Mouse (Mus musculus) C2C12 (cell line): ENCODE measurements around the gene Retreg1.

ENCODE experiments used
- CEBPB ChIP-seq: IDR thresholded peaks from one replicate; pipeline ENCODE4 v1.6.1; 2011; ENCODE audit warnings: low read depth, mild to moderate bottlenecking, control low read depth, moderate library complexity
- CTCF ChIP-seq: IDR thresholded peaks from one replicate; pipeline ENCODE4 v1.5.1; 2011; ENCODE audit not compliant: control insufficient read depth, insufficient read depth, insufficient read length
- FOSL1 ChIP-seq: IDR thresholded peaks from one replicate; pipeline ENCODE4 v1.8.0; 2011; ENCODE audit warnings: mild to moderate bottlenecking, low read length; ENCODE audit not compliant: poor library complexity, insufficient read depth, severe bottlenecking
- MAX ChIP-seq: IDR thresholded peaks from one replicate; pipeline ENCODE4 v1.6.1; 2011; ENCODE audit warnings: mild to moderate bottlenecking, control low read depth
- MYOD1 ChIP-seq: IDR thresholded peaks from one replicate; pipeline ENCODE4 v1.6.1; 2011; ENCODE audit warnings: low read depth; ENCODE audit not compliant: control insufficient read depth, insufficient read length
- MYOG ChIP-seq: IDR thresholded peaks from one replicate; pipeline ENCODE4 v1.6.1; 2011; ENCODE audit not compliant: control insufficient read depth, insufficient read length; ENCODE audit errors: extremely low read depth
- USF1 ChIP-seq: IDR thresholded peaks from one replicate; pipeline ENCODE4 v1.6.1; 2011; ENCODE audit warnings: low read depth, mild to moderate bottlenecking, control low read depth, moderate library complexity

GRCm38 (mm10) chr15:25972758-25973157 is 129.8 kb downstream of the Retreg1 start:
- TF ChIP-seq USF1 (no peak), CTCF (no peak), MAX (no peak), MYOD1 (no peak), MYOG (no peak), CEBPB (no peak), FOSL1 (no peak)
